Mouse (Mus musculus): ENCODE results near the gene Gps1. TPM values are rescaled to one million over a fixed set of nuclear protein-coding genes. Genes with fewer than 3 reads are reported as not detected.
A peak's percentile ranks its signal among the peaks of the same experiment; 100 is the strongest.

The Gps1 gene
- total and polyA plus RNA-seq, 3 experiments = 173 to 266 (median 219) TPM

- TF ChIP-seq CTCF (IDR thresholded peaks at IDR 0.05 in 2 of 3, conservative IDR thresholded peaks at IDR 0.05 in 1 of 3; ENCODE audit: control insufficient read depth in 1 of 3, insufficient read depth in 1 of 3, low read depth in 2 of 3, low read length in 3 of 3, poor library complexity in 1 of 3, severe bottlenecking in 1 of 3) = no peak
- TF ChIP-seq SIN3A (IDR thresholded peaks at IDR 0.05; ENCODE audit: low read length) = no peak
- no peak for TF ChIP-seq TBP (IDR thresholded peaks at IDR 0.05; ENCODE audit: low read depth, low read length)
- TF ChIP-seq UBTF (IDR thresholded peaks at IDR 0.05; ENCODE audit: borderline replicate concordance, insufficient read depth, low read depth, low read length) = no peak
- no peak for TF ChIP-seq CHD1 (IDR thresholded peaks at IDR 0.05; ENCODE audit: low read depth, low read length)
- no peak for TF ChIP-seq HCFC1 (IDR thresholded peaks at IDR 0.05; ENCODE audit: low read depth, low read length)
- TF ChIP-seq SMC3 (IDR thresholded peaks at IDR 0.05; ENCODE audit: low read depth, low read length) = no peak
- TF ChIP-seq TAL1 (IDR thresholded peaks at IDR 0.05; ENCODE audit: low read length) = no peak
- no peak for TF ChIP-seq TCF12 (IDR thresholded peaks at IDR 0.05; ENCODE audit: low read depth, low read length)
- no peak for TF ChIP-seq MAX (IDR thresholded peaks at IDR 0.05; ENCODE audit: low read length)
- no peak for TF ChIP-seq ELF1 (IDR thresholded peaks at IDR 0.05; ENCODE audit: low read depth, low read length)
- no peak for TF ChIP-seq ZNF384 (IDR thresholded peaks at IDR 0.05; ENCODE audit: low read depth, low read length)
- no peak for TF ChIP-seq BHLHE40 (IDR thresholded peaks at IDR 0.05; ENCODE audit: borderline replicate concordance, low read depth, low read length)
- TF ChIP-seq MEF2A (IDR thresholded peaks at IDR 0.05; ENCODE audit: extremely low read depth, insufficient replicate concordance, low read depth, low read length, poor library complexity, severe bottlenecking) = no peak
- no peak for TF ChIP-seq GATA1 (IDR thresholded peaks at IDR 0.05; ENCODE audit: low read depth, low read length)
- TF ChIP-seq RCOR1 (IDR thresholded peaks at IDR 0.05; ENCODE audit: low read depth, low read length) = no peak
- no peak for TF ChIP-seq MAFK (IDR thresholded peaks at IDR 0.05; ENCODE audit: borderline replicate concordance, low read depth, low read length)
- no peak for TF ChIP-seq GABPA (IDR thresholded peaks at IDR 0.05; ENCODE audit: low read depth, low read length)
- H3K9me3 ChIP-seq (replicated peaks; ENCODE audit: insufficient read depth, low read length) = no peaks in the 10 kb centered on the region
- H3K27ac ChIP-seq (ENCODE audit: control insufficient read depth, low read depth, low read length) = no peak overlapping the region
- H3K4me3 ChIP-seq (ENCODE audit: control insufficient read depth in 1 of 2, insufficient read depth in 1 of 2, low read depth in 2 of 2, low read length in 2 of 2) = no peak overlapping the region
- no peaks in the 10 kb centered on the region; a peak in 2 of 4 replicates for H3K4me1 ChIP-seq (ENCODE audit: control insufficient read depth in 1 of 2, insufficient read depth in 2 of 2, low read length in 2 of 2)
- H3K27me3 ChIP-seq (ENCODE audit: control insufficient read depth in 1 of 2, insufficient read depth in 2 of 2, low read length in 2 of 2) = peaks cover 0 to 3% of the 10 kb centered on the region in 2 experiments; a peak in 3 of 4 replicates
- no peak overlapping the region for H3K9ac ChIP-seq (ENCODE audit: control insufficient read depth, low read depth, low read length, poor library complexity, severe bottlenecking)
- no peak for DNase-seq (ENCODE audit: low read depth, low spot score)
- H3K79me2 ChIP-seq (ENCODE audit: control insufficient read depth, insufficient read depth, low read length, poor library complexity) = no peaks in the 10 kb centered on the region
- H3K36me3 ChIP-seq (ENCODE audit: control insufficient read depth in 1 of 2, insufficient read depth in 2 of 2, low read length in 2 of 2) = no peaks in the 10 kb centered on the region
Observed at GRCm38 (mm10) chr11:120744121-120744701, 39.9 kb upstream of the Gps1 start.

- H3K27me3 ChIP-seq (ENCODE audit: control insufficient read depth in 1 of 2, insufficient read depth in 2 of 2, low read length in 2 of 2) = 0 out of 4 replicates have a peak, but pooled peaks cover 0 to 4% of the 10 kb centered on the region in 2 experiments
- H3K4me1 ChIP-seq (ENCODE audit: control insufficient read depth in 1 of 2, insufficient read depth in 2 of 2, low read length in 2 of 2) = no peaks in the 10 kb centered on the region; a peak in 2 of 4 replicates
- peak; percentile 40; the same call in 1 of the 2 replicates for TF ChIP-seq SIN3A (IDR thresholded peaks at IDR 0.05; ENCODE audit: low read length)
- no peak for TF ChIP-seq EP300 (IDR thresholded peaks at IDR 0.05; ENCODE audit: low read depth in 1 of 2, low read length in 2 of 2)
- TF ChIP-seq RCOR1 (IDR thresholded peaks at IDR 0.05; ENCODE audit: low read depth, low read length) = 0 out of 2 replicates have a peak, but pooled peaks have one; percentile 8
- peak; percentile 60 for TF ChIP-seq USF1 (IDR thresholded peaks at IDR 0.05; ENCODE audit: low read depth, low read length)
- peak; percentile 55; the same call in 1 of the 2 replicates for TF ChIP-seq MAX (IDR thresholded peaks at IDR 0.05; ENCODE audit: low read length)
- H3K79me2 ChIP-seq (ENCODE audit: control insufficient read depth, insufficient read depth, low read length, poor library complexity) = no peaks in the 10 kb centered on the region
- DNase-seq (ENCODE audit: low read depth, low spot score) = no peak
- H3K27ac ChIP-seq (ENCODE audit: control insufficient read depth, low read depth, low read length) = no peak overlapping the region
- H3K9ac ChIP-seq (ENCODE audit: control insufficient read depth, low read depth, low read length, poor library complexity, severe bottlenecking) = no peak overlapping the region
- no peak overlapping the region for H3K4me3 ChIP-seq (ENCODE audit: control insufficient read depth in 1 of 2, insufficient read depth in 1 of 2, low read depth in 2 of 2, low read length in 2 of 2)
- no peaks in the 10 kb centered on the region for H3K9me3 ChIP-seq (replicated peaks; ENCODE audit: insufficient read depth, low read length)
- no peaks in the 10 kb centered on the region for H3K36me3 ChIP-seq (ENCODE audit: control insufficient read depth in 1 of 2, insufficient read depth in 2 of 2, low read length in 2 of 2)
Observed at GRCm38 (mm10) chr11:120747974-120748373, 36.1 kb upstream of the Gps1 start.
